Mouse (Mus musculus): ENCODE data around the gene Grsf1. TPM values are rescaled to one million over a fixed set of nuclear protein-coding genes. Genes with fewer than 3 reads are reported as not detected.

The Grsf1 gene
- total and polyA plus RNA-seq, 2 experiments from 2014 or later: 68.2 to 125 TPM

DNA sequence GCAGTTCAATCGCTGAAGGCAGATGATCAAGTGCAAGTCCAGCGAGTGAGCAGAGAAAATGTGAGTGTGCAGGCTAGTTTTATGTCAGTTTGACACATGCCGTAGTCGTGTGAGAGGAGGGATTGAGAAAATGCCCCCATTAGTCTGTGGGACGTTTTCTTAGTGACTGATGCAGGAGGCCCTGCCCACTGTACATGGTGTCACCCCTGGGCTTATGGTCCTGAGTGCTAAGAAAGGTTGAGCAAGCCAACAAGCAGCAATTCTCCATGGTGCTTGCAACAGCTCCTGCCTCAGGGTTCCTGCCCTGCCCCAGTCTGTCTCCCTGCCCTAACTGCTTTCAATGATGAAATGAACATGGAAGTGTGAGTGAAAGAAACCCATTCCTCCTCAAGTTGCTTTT, 23.4 kb downstream of the Grsf1 start:
- H3K4me1 ChIP-seq (ENCODE audit: control insufficient read depth, insufficient read depth): peaks cover 8% of the 10 kb centered on the region; the same call in 1 of the 2 replicates
- H3K9ac ChIP-seq (replicated peaks; ENCODE audit: low read depth, low read length): no peak overlapping the region
- TF ChIP-seq EP300 (IDR thresholded peaks at IDR 0.05; ENCODE audit: low read depth) (no peak), CTCF (IDR thresholded peaks at IDR 0.05; ENCODE audit: low read depth) (no peak)
- no peak overlapping the region for H3K4me3 ChIP-seq (ENCODE audit: low read depth, low read length)
- no peak for DNase-seq (ENCODE audit: low spot score)
- no peak overlapping the region for H3K4me2 ChIP-seq (ENCODE audit: low read depth, low read length)
- H3K27me3 ChIP-seq (ENCODE audit: control insufficient read depth, insufficient read depth, low read length): no peaks in the 10 kb centered on the region
- no peaks in the 10 kb centered on the region for H3K9me3 ChIP-seq (replicated peaks; ENCODE audit: control insufficient read depth, low read length)
- 81% methylated on average over 5 of the region's 5 CpGs for WGBS
- H3K27ac ChIP-seq (ENCODE audit: low read depth): no peak overlapping the region
- H3K36me3 ChIP-seq (replicated peaks; ENCODE audit: control insufficient read depth, insufficient read depth, low read length): peaks cover 37% of the 10 kb centered on the region
- ATAC-seq (ENCODE audit: insufficient read depth, low read depth): no peak

DNA sequence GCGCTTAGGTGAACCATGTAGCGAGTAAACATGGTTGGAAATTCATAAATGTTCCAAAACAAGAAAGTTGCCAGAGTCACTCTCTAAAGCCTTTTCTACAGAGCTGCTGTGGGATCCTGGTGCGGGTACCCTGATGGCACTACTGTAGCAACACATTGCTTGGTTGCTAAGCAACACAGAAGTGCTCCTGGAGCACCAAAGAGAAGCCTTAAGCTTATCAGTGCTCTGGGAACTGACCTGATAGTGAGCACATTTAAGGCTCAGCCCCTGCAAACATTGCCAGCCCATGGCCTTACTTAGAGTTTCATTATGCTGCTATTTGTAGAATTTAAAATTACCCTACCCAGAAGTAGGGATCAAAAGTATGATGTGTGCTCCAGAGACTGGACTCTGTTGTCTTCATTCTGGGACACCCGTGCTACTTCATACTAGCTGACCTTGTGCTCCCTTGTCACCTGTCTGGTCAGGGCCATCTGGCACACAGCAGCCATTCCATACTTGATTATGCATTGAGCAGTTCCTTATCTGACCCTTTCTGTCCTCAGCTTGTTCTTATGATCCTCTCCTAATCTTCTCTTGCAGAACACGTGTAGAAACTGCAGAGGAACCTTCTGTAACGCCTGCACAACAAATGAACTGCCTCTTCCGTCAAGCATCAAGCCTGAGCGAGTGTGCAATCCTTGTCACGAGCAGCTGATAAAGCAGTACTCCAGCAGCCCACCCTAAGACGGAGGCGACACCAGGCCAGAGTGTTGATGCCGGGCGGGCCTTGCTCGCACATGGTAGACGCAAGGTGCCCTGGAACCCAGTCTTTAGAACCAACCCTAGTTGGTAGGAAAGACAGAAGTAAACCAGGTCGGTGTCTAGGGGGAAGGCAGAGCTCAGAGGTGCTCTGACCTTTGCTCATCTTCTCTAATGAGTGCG, 26.5 kb downstream of the Grsf1 start:
- peak; percentile 71 for ATAC-seq (ENCODE audit: insufficient read depth, low read depth)
- peak overlapping the region; percentile 57; the same call in 1 of the 2 replicates for H3K27ac ChIP-seq (ENCODE audit: low read depth)

DNA sequence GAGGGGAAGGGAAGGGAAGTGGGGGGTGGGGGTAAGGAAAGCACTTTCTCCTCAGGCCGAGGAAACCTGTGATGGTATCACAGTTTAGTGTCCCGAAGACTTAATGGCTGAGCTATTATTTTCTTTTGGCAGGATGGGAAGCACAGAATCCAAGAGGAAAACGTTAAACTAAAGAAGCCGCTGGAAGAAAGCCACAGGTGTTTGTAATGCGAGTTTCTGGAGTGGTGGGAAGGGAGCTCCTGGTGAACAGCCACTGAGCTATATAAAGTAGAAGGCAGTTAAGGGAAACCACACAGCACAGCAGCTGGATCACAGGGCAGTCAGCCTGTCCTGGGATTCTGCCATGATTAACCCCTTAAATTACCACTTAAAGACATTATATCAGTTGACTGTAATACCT, 30.6 kb downstream of the Grsf1 start:
- Histone ChIP-seq H3K4me1 (ENCODE audit: control insufficient read depth, insufficient read depth) (peaks cover 8% of the 10 kb centered on the region; the same call in 1 of the 2 replicates), H3K36me3 (replicated peaks; ENCODE audit: control insufficient read depth, insufficient read depth, low read length) (peaks cover 51% of the 10 kb centered on the region), H3K4me2 (ENCODE audit: low read depth, low read length) (no peak overlapping the region), H3K4me3 (ENCODE audit: low read depth, low read length) (no peak overlapping the region), H3K27me3 (ENCODE audit: control insufficient read depth, insufficient read depth, low read length) (no peaks in the 10 kb centered on the region), H3K9me3 (replicated peaks; ENCODE audit: control insufficient read depth, low read length) (no peaks in the 10 kb centered on the region), H3K9ac (replicated peaks; ENCODE audit: low read depth, low read length) (no peak overlapping the region), H3K27ac (ENCODE audit: low read depth) (no peak overlapping the region)
- no peak for ATAC-seq (ENCODE audit: insufficient read depth, low read depth)
- 68% methylated on average over 5 of the region's 5 CpGs for WGBS
- TF ChIP-seq EP300 (IDR thresholded peaks at IDR 0.05; ENCODE audit: low read depth): no peak
- no peak for TF ChIP-seq CTCF (IDR thresholded peaks at IDR 0.05; ENCODE audit: low read depth)
- no peak for DNase-seq (ENCODE audit: low spot score)

More for the DNA sequence above, 26.5 kb downstream of the Grsf1 start:
- Histone ChIP-seq H3K9ac (replicated peaks; ENCODE audit: low read depth, low read length) (no peak overlapping the region), H3K4me3 (ENCODE audit: low read depth, low read length) (no peak overlapping the region), H3K27me3 (ENCODE audit: control insufficient read depth, insufficient read depth, low read length) (no peaks in the 10 kb centered on the region), H3K36me3 (replicated peaks; ENCODE audit: control insufficient read depth, insufficient read depth, low read length) (peaks cover 39% of the 10 kb centered on the region), H3K4me1 (ENCODE audit: control insufficient read depth, insufficient read depth) (peaks cover 8% of the 10 kb centered on the region; the same call in 1 of the 2 replicates), H3K9me3 (replicated peaks; ENCODE audit: control insufficient read depth, low read length) (no peaks in the 10 kb centered on the region), H3K4me2 (ENCODE audit: low read depth, low read length) (no peak overlapping the region)
- no peak for DNase-seq (ENCODE audit: low spot score)
- WGBS: 39% methylated on average over 17 of the region's 17 CpGs
- no peak for TF ChIP-seq CTCF (IDR thresholded peaks at IDR 0.05; ENCODE audit: low read depth)
- no peak for TF ChIP-seq EP300 (IDR thresholded peaks at IDR 0.05; ENCODE audit: low read depth)

DNA sequence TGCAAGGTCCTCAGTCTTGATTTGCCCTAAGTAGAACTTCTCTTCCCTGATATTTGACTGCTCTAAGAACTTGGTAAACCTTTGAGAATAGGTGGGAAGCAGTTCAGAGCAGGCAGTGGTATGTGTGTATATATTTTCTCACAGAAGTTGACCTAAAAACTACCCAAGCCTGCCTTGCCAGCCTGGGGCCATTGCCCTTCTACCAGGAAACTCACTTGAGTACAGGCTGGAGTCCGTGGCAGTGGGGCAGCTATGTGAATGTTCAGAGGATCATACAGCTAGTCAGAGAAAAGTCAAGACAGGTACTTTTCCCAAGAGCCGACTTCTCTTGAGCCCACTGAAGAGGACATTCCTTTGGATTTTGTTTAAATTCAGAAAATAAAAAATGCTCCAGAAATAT, 31.1 kb downstream of the Grsf1 start:
- ATAC-seq (ENCODE audit: insufficient read depth, low read depth): no peak
- Histone ChIP-seq H3K9ac (replicated peaks; ENCODE audit: low read depth, low read length) (no peak overlapping the region), H3K4me1 (ENCODE audit: control insufficient read depth, insufficient read depth) (peaks cover 8% of the 10 kb centered on the region; the same call in 1 of the 2 replicates), H3K27ac (ENCODE audit: low read depth) (no peak overlapping the region), H3K4me3 (ENCODE audit: low read depth, low read length) (no peak overlapping the region), H3K27me3 (ENCODE audit: control insufficient read depth, insufficient read depth, low read length) (no peaks in the 10 kb centered on the region), H3K9me3 (replicated peaks; ENCODE audit: control insufficient read depth, low read length) (no peaks in the 10 kb centered on the region), H3K36me3 (replicated peaks; ENCODE audit: control insufficient read depth, insufficient read depth, low read length) (peaks cover 49% of the 10 kb centered on the region), H3K4me2 (ENCODE audit: low read depth, low read length) (no peak overlapping the region)
- 92% methylated on average over 2 of the region's 2 CpGs for WGBS
- no peak for DNase-seq (ENCODE audit: low spot score)
- TF ChIP-seq EP300 (IDR thresholded peaks at IDR 0.05; ENCODE audit: low read depth): no peak
- no peak for TF ChIP-seq CTCF (IDR thresholded peaks at IDR 0.05; ENCODE audit: low read depth)

DNA sequence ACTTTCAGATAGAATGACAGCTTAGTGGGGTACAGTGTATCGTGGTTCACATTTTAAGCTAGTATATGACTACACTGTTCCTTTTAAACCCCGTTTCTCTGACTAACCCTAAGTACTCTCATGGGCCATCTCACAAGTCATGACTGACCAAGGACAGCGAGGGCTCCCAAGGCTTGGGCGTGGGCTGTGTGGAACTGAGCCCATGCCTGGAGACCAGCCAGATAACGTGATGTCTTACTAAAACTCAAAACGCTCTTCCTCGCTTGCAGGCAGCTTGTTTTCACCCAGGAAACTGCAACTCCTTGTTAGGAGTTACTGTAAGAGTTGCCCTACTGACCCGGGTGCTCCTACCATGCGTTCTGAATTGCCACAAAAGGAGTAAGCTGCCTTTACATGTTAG, 32.5 kb downstream of the Grsf1 start:
- no peaks in the 10 kb centered on the region for H3K27me3 ChIP-seq (ENCODE audit: control insufficient read depth, insufficient read depth, low read length)
- H3K4me3 ChIP-seq (ENCODE audit: low read depth, low read length): no peak overlapping the region
- H3K4me1 ChIP-seq (ENCODE audit: control insufficient read depth, insufficient read depth): peaks cover 4% of the 10 kb centered on the region; the same call in 1 of the 2 replicates
- DNase-seq (ENCODE audit: low spot score) (no peak), ATAC-seq (ENCODE audit: insufficient read depth, low read depth) (no peak)
- no peak overlapping the region for H3K27ac ChIP-seq (ENCODE audit: low read depth)
- H3K36me3 ChIP-seq (replicated peaks; ENCODE audit: control insufficient read depth, insufficient read depth, low read length): peaks cover 56% of the 10 kb centered on the region
- no peak overlapping the region for H3K9ac ChIP-seq (replicated peaks; ENCODE audit: low read depth, low read length)
- 81% methylated on average over 9 of the region's 9 CpGs for WGBS
- no peak for TF ChIP-seq CTCF (IDR thresholded peaks at IDR 0.05; ENCODE audit: low read depth)
- TF ChIP-seq EP300 (IDR thresholded peaks at IDR 0.05; ENCODE audit: low read depth): no peak
- H3K9me3 ChIP-seq (replicated peaks; ENCODE audit: control insufficient read depth, low read length): no peaks in the 10 kb centered on the region
- no peak overlapping the region for H3K4me2 ChIP-seq (ENCODE audit: low read depth, low read length)
